Mouse (Mus musculus): ENCODE measurements around the gene Samd7. TPM values are rescaled to one million over a fixed set of nuclear protein-coding genes. Genes with fewer than 3 reads are reported as not detected.
"Not testable (repeated sequence)": the region's sequence is repeated elsewhere in the genome, so short reads cannot be mapped to it uniquely, and the experiment has no call there.

Samd7 gene
- not detected in 2 replicates for polyA plus RNA-seq (2015; fragmentation: Nextera tagmentation; extraction: Ambion mirVana)

GRCm38 (mm10) chr3:30746006-30746405 is at the start of gene Samd7:
TSS of gene Samd7 (plus strand) at chr3:30746293.
- WGBS: 82% methylated on average over 7 of the region's 7 CpGs
- Histone ChIP-seq H3K9me3 (replicated peaks) (no peaks in the 10 kb centered on the region), H3K4me1 (no peaks in the 10 kb centered on the region), H3K27ac (no peak within 1 kb of the TSS), H3K27me3 (no peaks in the 10 kb centered on the region), H3K4me3 (replicated peaks) (no peak within 1 kb of the TSS), H3K4me2 (no peak within 1 kb of the TSS), H3K36me3 (no peaks in the 10 kb centered on the region), H3K9ac (no peak within 1 kb of the TSS)
- no peak for ATAC-seq (replicated peaks; ENCODE audit: low FRiP score)

- peak; percentile 81 for ATAC-seq (replicated peaks; ENCODE audit: low FRiP score)
- Histone ChIP-seq H3K4me2 (no peak overlapping the region), H3K4me3 (replicated peaks) (no peak overlapping the region), H3K4me1 (peaks cover 10% of the 10 kb centered on the region), H3K36me3 (no peaks in the 10 kb centered on the region), H3K27me3 (no peaks in the 10 kb centered on the region), H3K27ac (peak overlapping the region; percentile 78), H3K9ac (no peak overlapping the region), H3K9me3 (replicated peaks) (no peaks in the 10 kb centered on the region)
- WGBS: 7% methylated on average over 2 of the region's 2 CpGs
These were observed 49.7 kb upstream of the Samd7 start for GRCm38 (mm10) chr3:30696346-30696745.

- H3K27me3 ChIP-seq: no peaks in the 10 kb centered on the region
- H3K4me3 ChIP-seq (replicated peaks): no peak overlapping the region
- WGBS: 42% methylated on average over 4 of the region's 4 CpGs
- H3K27ac ChIP-seq: peak overlapping the region; percentile 51; the same call in 1 of the 2 replicates
- ATAC-seq (replicated peaks; ENCODE audit: low FRiP score): peak; percentile 64
- no peak overlapping the region for H3K9ac ChIP-seq
- H3K4me1 ChIP-seq: peaks cover 10% of the 10 kb centered on the region
- H3K9me3 ChIP-seq (replicated peaks): no peaks in the 10 kb centered on the region
- no peaks in the 10 kb centered on the region for H3K36me3 ChIP-seq
- no peak overlapping the region for H3K4me2 ChIP-seq
These were observed 48.2 kb upstream of the Samd7 start for GRCm38 (mm10) chr3:30697891-30698290.

GRCm38 (mm10) chr3:30699711-30700505 is 46.2 kb upstream of the Samd7 start, which contains the start of gene Lrrc31:
TSS of gene Lrrc31 (minus strand) at chr3:30699843.
- not testable (repeated sequence) for H3K27me3 ChIP-seq; H3K4me2 ChIP-seq; H3K9ac ChIP-seq; H3K36me3 ChIP-seq; ATAC-seq (replicated peaks; ENCODE audit: low FRiP score); H3K27ac ChIP-seq; H3K9me3 ChIP-seq (replicated peaks); H3K4me3 ChIP-seq (replicated peaks); H3K4me1 ChIP-seq
- 78% methylated on average over 6 of the region's 6 CpGs for WGBS

GRCm38 (mm10) chr3:30705977-30706376 is 40.1 kb upstream of the Samd7 start:
- no peak for ATAC-seq (replicated peaks; ENCODE audit: low FRiP score)
- Histone ChIP-seq H3K36me3 (no peaks in the 10 kb centered on the region), H3K9me3 (replicated peaks) (no peaks in the 10 kb centered on the region), H3K9ac (no peak overlapping the region), H3K4me3 (replicated peaks) (no peak overlapping the region), H3K27ac (no peak overlapping the region), H3K27me3 (no peaks in the 10 kb centered on the region), H3K4me2 (no peak overlapping the region), H3K4me1 (no peaks in the 10 kb centered on the region)
- 93% methylated on average over 3 of the region's 3 CpGs for WGBS

- Histone ChIP-seq H3K9me3 (replicated peaks) (no peaks in the 10 kb centered on the region), H3K27ac (no peak overlapping the region), H3K4me1 (no peaks in the 10 kb centered on the region), H3K4me2 (no peak overlapping the region), H3K4me3 (replicated peaks) (no peak overlapping the region), H3K36me3 (no peaks in the 10 kb centered on the region), H3K9ac (no peak overlapping the region), H3K27me3 (no peaks in the 10 kb centered on the region)
- WGBS: 68% methylated on average over 4 of the region's 4 CpGs
- no peak for ATAC-seq (replicated peaks; ENCODE audit: low FRiP score)
These were observed 39.3 kb upstream of the Samd7 start for GRCm38 (mm10) chr3:30706614-30707276.

GRCm38 (mm10) chr3:30710191-30710590 is 35.9 kb upstream of the Samd7 start:
- no peak overlapping the region for H3K9ac ChIP-seq
- no peaks in the 10 kb centered on the region for H3K4me1 ChIP-seq
- H3K36me3 ChIP-seq: no peaks in the 10 kb centered on the region
- no peak for ATAC-seq (replicated peaks; ENCODE audit: low FRiP score)
- no peak overlapping the region for H3K27ac ChIP-seq
- H3K9me3 ChIP-seq (replicated peaks): no peaks in the 10 kb centered on the region
- H3K4me2 ChIP-seq: no peak overlapping the region
- WGBS: 81% methylated on average over 6 of the region's 6 CpGs
- H3K4me3 ChIP-seq (replicated peaks): no peak overlapping the region
- no peaks in the 10 kb centered on the region for H3K27me3 ChIP-seq

- Histone ChIP-seq H3K36me3 (no peaks in the 10 kb centered on the region), H3K4me2 (no peak overlapping the region), H3K9me3 (replicated peaks) (no peaks in the 10 kb centered on the region), H3K9ac (no peak overlapping the region), H3K27me3 (no peaks in the 10 kb centered on the region), H3K4me3 (replicated peaks) (no peak overlapping the region), H3K4me1 (no peaks in the 10 kb centered on the region), H3K27ac (no peak overlapping the region)
- no peak for ATAC-seq (replicated peaks; ENCODE audit: low FRiP score)
- 71% methylated on average over 1 of the region's 1 CpGs for WGBS
These were observed 32.8 kb upstream of the Samd7 start for GRCm38 (mm10) chr3:30713334-30713733.

GRCm38 (mm10) chr3:30718649-30719048 is 27.4 kb upstream of the Samd7 start:
- Histone ChIP-seq H3K4me2 (no peak overlapping the region), H3K36me3 (no peaks in the 10 kb centered on the region), H3K27me3 (no peaks in the 10 kb centered on the region), H3K9me3 (replicated peaks) (no peaks in the 10 kb centered on the region), H3K4me3 (replicated peaks) (no peak overlapping the region), H3K9ac (no peak overlapping the region), H3K27ac (no peak overlapping the region), H3K4me1 (0 out of 2 replicates have a peak, but pooled peaks cover 4% of the 10 kb centered on the region)
- no peak for ATAC-seq (replicated peaks; ENCODE audit: low FRiP score)
- WGBS: 84% methylated on average over 3 of the region's 3 CpGs

GRCm38 (mm10) chr3:30722036-30722435 is 24.1 kb upstream of the Samd7 start:
- H3K27ac ChIP-seq: no peak overlapping the region
- H3K36me3 ChIP-seq: no peaks in the 10 kb centered on the region
- no peak overlapping the region for H3K4me2 ChIP-seq
- no peaks in the 10 kb centered on the region for H3K27me3 ChIP-seq
- 86% methylated on average over 4 of the region's 4 CpGs for WGBS
- H3K9me3 ChIP-seq (replicated peaks): no peaks in the 10 kb centered on the region
- 0 out of 2 replicates have a peak, but pooled peaks cover 4% of the 10 kb centered on the region for H3K4me1 ChIP-seq
- no peak overlapping the region for H3K9ac ChIP-seq
- no peak overlapping the region for H3K4me3 ChIP-seq (replicated peaks)
- no peak for ATAC-seq (replicated peaks; ENCODE audit: low FRiP score)

GRCm38 (mm10) chr3:30722461-30722860 is 23.6 kb upstream of the Samd7 start:
- H3K9ac ChIP-seq: no peak overlapping the region
- H3K27ac ChIP-seq: no peak overlapping the region
- ATAC-seq (replicated peaks; ENCODE audit: low FRiP score): no peak
- H3K4me1 ChIP-seq: 0 out of 2 replicates have a peak, but pooled peaks cover 4% of the 10 kb centered on the region
- H3K36me3 ChIP-seq: no peaks in the 10 kb centered on the region
- WGBS: 87% methylated on average over 2 of the region's 2 CpGs
- H3K9me3 ChIP-seq (replicated peaks): no peaks in the 10 kb centered on the region
- H3K4me2 ChIP-seq: no peak overlapping the region
- no peaks in the 10 kb centered on the region for H3K27me3 ChIP-seq
- H3K4me3 ChIP-seq (replicated peaks): no peak overlapping the region

- H3K27ac ChIP-seq: no peak overlapping the region
- no peaks in the 10 kb centered on the region for H3K9me3 ChIP-seq (replicated peaks)
- no peak overlapping the region for H3K4me3 ChIP-seq (replicated peaks)
- 34% methylated on average over 5 of the region's 5 CpGs for WGBS
- H3K36me3 ChIP-seq: no peaks in the 10 kb centered on the region
- ATAC-seq (replicated peaks; ENCODE audit: low FRiP score): no peak
- no peak overlapping the region for H3K9ac ChIP-seq
- no peaks in the 10 kb centered on the region for H3K27me3 ChIP-seq
- H3K4me1 ChIP-seq: 0 out of 2 replicates have a peak, but pooled peaks cover 4% of the 10 kb centered on the region
- no peak overlapping the region for H3K4me2 ChIP-seq
These were observed 22.9 kb upstream of the Samd7 start for GRCm38 (mm10) chr3:30723179-30723578.

Data from kidney, embryonic 15.5 days (tissue).